Mouse (Mus musculus): ENCODE measurements around the gene H2-Q1. TPM values are rescaled to one million over a fixed set of nuclear protein-coding genes. Genes with fewer than 3 reads are reported as not detected.
"Not testable (repeated sequence)": the region's sequence is repeated elsewhere in the genome, so short reads cannot be mapped to it uniquely, and the experiment has no call there.

Gene H2-Q1
- 0.19 TPM in 2 replicates for polyA plus RNA-seq (2012; rRNA removed)

GRCm38 (mm10) chr17:35320327-35321081 is at the start of gene H2-Q1:
TSS of gene H2-Q1 (plus strand) at chr17:35320405.
- no peak for DNase-seq (ENCODE audit: low spot score)

- DNase-seq (ENCODE audit: low spot score): no peak
Observed at GRCm38 (mm10) chr17:35272249-35272648, 48.0 kb upstream of the H2-Q1 start.

GRCm38 (mm10) chr17:35274770-35275169 is 45.4 kb upstream of the H2-Q1 start:
- peak; percentile 91 for DNase-seq (ENCODE audit: low spot score)

- no peak for DNase-seq (ENCODE audit: low spot score)
Observed at GRCm38 (mm10) chr17:35276304-35276864, 43.8 kb upstream of the H2-Q1 start.

GRCm38 (mm10) chr17:35278049-35278448 is 42.2 kb upstream of the H2-Q1 start:
- no peak for DNase-seq (ENCODE audit: low spot score)

GRCm38 (mm10) chr17:35278957-35279688 is 41.1 kb upstream of the H2-Q1 start:
- no peak for DNase-seq (ENCODE audit: low spot score)

GRCm38 (mm10) chr17:35280276-35280675 is 39.9 kb upstream of the H2-Q1 start:
- DNase-seq (ENCODE audit: low spot score): no peak

GRCm38 (mm10) chr17:35285431-35285830 is 34.8 kb upstream of the H2-Q1 start:
- DNase-seq (ENCODE audit: low spot score): no peak

GRCm38 (mm10) chr17:35295796-35296195 is 24.4 kb upstream of the H2-Q1 start:
- peak; percentile 35 for DNase-seq (ENCODE audit: low spot score)

- not testable (repeated sequence) for DNase-seq (ENCODE audit: low spot score)
Observed at GRCm38 (mm10) chr17:35300261-35300945, 19.8 kb upstream of the H2-Q1 start.

GRCm38 (mm10) chr17:35301645-35302258 is 18.5 kb upstream of the H2-Q1 start:
- peak; percentile 97 for DNase-seq (ENCODE audit: low spot score)

GRCm38 (mm10) chr17:35303271-35303670 is 16.9 kb upstream of the H2-Q1 start:
- DNase-seq (ENCODE audit: low spot score): no peak

- no peak for DNase-seq (ENCODE audit: low spot score)
Observed at GRCm38 (mm10) chr17:35303756-35304350, 16.4 kb upstream of the H2-Q1 start.

GRCm38 (mm10) chr17:35304478-35304877 is 15.7 kb upstream of the H2-Q1 start:
- DNase-seq (ENCODE audit: low spot score): no peak

- DNase-seq (ENCODE audit: low spot score): not testable (repeated sequence)
Observed at GRCm38 (mm10) chr17:35304921-35305320, 15.3 kb upstream of the H2-Q1 start.

- no peak for DNase-seq (ENCODE audit: low spot score)
Observed at GRCm38 (mm10) chr17:35318671-35319070, 1.5 kb upstream of the H2-Q1 start.

- DNase-seq (ENCODE audit: low spot score): not testable (repeated sequence)
Observed at GRCm38 (mm10) chr17:35325124-35325523, 4.9 kb downstream of the H2-Q1 start.

GRCm38 (mm10) chr17:35326000-35326399 is 5.8 kb downstream of the H2-Q1 start:
- not testable (repeated sequence) for DNase-seq (ENCODE audit: low spot score)

GRCm38 (mm10) chr17:35329714-35330113 is 9.5 kb downstream of the H2-Q1 start:
- DNase-seq (ENCODE audit: low spot score): not testable (repeated sequence)

GRCm38 (mm10) chr17:35331546-35331945 is 11.3 kb downstream of the H2-Q1 start:
- DNase-seq (ENCODE audit: low spot score): not testable (repeated sequence)

GRCm38 (mm10) chr17:35342071-35342671 is 22.0 kb downstream of the H2-Q1 start, which contains the start of gene H2-Q2:
TSS of gene H2-Q2 (plus strand) at chr17:35342242.
- no peak for DNase-seq (ENCODE audit: low spot score)

All from urinary bladder, adult 2 months (tissue).